Mouse (Mus musculus) CD8-positive naive resting alpha-beta T cell, adult 2 months (primary cell): ENCODE results near the gene Slc22a18.

ENCODE experiments used
- DNase-seq, 2 experiments: peaks; one replicate each; pipeline ENCODE4 v3.0.0; 2022; ENCODE audit warnings: low read depth in 2 of 2, low spot score in 2 of 2

Gene Slc22a18

DNA sequence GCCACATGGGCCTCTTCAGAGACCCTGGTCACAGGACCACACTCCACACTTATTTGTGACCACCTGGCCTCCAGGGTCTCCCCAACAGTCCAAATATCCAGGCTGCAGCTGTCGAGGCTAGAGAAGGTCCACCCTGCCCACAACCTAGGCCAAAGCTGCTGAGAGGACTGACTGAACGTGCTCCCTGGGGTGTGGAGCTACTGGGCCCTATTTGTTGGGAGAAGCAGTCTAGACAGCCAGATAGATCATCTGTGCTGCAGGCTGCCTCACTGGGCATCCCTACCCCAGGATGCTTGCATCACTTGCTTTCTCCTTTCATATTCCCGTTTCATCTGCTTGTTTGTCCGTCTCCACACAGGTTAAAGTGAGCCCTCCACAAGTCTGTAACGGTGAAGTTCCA lies 11.0 kb upstream of the Slc22a18 start:
- no peak for DNase-seq

DNA sequence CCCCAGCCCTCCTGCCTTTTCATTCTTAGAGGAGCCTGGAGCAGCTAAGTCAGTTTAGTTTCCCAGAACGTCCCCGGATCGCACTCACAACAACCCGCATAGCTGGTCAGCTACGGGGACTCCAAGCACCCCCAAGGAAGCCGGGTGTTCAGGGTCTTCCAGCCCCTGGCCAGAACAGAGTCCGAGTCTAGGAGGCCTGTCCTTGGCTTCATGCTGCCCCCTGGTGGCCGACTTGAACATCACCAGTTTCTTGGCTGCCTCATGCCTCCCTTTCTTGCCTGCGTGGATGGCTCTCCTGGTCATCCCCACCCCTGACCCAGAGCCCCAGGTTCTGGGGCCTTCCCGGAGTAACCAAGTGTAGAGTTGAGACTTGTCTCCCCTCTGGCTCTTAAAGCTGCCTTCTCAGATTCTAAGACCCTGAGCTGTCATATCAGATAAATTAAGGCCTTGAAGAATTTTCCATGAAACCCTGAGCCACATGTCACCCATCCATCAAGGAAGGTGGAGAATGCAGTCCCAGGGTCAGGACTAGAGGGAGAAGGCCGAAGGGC lies 9.6 kb upstream of the Slc22a18 start:
- peak; percentile 46 to 59 for DNase-seq

DNA sequence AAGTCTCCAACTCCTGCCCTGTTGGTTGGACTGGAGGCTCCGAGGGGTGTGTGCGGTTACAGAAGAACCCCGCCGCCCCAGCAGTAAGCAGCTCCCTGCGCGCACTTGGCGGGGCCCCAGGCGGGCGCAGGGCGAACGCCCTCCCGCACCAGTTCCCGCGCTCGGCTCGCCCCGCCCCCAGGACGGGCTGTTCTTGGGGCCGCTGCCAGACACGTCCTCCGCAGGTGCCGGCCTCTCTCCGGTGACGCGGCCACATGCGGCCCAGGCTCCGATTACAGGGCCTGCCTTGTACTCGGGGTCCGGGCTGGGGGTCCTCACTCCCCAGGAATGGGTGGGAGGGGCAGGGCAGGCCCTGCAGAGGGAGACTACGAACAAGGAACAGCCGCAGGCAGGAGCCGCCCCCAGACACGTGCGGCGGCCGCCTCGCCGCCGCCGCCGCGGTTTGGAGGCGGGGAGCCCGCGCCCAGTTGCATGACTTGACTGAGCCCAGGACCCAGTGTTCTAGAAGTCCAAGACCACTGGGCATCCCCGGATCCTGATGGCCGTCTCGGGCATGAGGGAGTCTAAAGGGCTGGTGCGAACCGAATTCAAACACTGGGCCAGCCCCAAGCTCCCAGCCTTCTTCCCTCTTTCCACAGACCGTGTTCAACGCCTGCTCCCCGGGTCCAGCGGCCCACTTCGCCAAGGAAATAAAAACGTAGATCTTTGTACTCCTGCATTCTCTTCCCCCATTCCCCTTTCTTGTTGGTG lies 8.6 kb upstream of the Slc22a18 start:
- peak in 1 of 2 experiments; percentile 20 for DNase-seq

DNA sequence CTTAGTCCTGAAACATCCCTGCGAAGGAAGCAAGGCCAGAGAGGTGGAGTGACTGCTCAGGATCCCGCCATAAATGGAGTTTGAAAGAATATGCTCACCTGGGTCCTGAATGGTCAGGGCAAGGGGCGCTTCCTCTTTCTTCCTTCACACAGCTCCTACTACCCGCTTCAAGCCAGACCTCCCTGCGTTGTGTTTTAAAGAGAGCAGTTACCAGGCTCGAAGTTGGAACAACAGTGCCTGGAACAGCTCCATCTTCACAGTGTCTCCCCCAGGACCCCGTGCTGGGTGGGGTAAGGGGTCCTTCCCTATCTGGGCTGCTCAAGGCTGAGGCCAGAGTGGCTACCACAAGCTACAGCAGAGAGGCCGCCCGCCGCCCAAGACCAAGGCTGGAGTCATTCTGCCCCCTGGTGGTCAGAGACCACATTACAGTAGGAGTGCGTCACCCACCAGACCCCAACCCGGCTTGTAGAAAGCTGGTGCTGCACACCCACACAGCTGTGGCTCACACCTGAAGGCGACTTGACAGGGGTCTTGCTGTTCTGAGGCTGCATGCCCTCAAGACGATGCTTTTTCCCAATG lies 7.3 kb upstream of the Slc22a18 start:
- DNase-seq = peak; percentile 66 to 72

DNA sequence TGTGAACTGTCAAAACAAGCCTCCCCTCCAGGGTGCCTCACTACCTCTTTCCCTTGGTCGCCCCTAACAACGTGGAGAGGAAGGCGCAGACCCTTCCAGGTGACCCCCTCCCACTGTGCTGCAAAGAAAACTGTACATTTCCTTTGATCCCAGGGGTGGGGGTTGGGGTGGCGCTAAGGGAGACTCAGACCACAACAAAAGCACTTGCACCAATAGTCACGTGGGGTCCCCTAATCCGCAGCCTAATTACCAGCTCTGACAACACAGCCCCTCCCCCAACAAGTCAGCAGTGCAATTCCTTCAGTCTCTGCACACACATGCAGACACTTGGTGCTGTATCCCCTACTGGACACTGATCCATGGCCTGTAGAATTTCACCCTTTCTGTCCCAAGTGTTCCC lies 5.8 kb upstream of the Slc22a18 start:
- DNase-seq = no peak

DNA sequence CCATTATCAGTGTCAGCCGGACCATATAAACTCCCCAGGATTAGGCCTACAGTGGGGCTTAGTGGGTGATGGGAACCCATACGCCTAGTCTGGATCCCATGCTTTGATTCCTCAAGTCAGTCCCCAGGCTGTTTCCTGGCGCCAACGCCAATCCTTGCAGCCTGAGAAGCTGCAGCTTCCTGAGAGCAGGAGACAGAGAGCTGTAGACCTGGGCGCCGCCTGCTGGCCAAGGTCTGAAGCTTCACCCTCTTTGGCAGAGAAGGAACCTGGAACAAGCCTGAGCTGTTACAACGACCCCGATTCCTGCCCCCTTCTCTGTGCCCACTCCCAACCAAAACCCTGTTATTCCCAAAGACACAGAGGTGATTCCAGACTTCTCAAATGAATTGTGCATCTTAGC lies 3.6 kb upstream of the Slc22a18 start:
- peak; percentile 31 to 43 for DNase-seq

DNA sequence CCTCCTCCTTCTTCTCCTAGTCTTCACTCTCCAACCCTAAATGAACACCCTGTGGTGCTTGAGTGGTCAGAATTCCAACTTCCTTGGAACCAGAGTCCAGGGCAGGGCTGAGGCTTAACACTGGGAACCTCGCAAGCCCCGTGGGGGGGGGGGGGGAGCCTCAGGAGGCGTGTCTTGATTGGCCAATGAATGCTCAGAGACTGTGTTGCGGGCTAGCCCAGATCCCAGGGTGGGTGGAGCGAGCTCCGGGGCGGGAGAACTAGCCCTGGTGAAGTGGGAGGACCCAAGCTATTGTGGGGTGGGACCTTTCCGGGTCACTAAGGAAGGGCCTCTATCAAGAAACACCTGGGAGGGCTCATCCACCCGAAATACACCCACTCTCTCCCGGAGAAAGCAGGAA lies 1.3 kb downstream of the Slc22a18 start:
- DNase-seq = no peak

DNA sequence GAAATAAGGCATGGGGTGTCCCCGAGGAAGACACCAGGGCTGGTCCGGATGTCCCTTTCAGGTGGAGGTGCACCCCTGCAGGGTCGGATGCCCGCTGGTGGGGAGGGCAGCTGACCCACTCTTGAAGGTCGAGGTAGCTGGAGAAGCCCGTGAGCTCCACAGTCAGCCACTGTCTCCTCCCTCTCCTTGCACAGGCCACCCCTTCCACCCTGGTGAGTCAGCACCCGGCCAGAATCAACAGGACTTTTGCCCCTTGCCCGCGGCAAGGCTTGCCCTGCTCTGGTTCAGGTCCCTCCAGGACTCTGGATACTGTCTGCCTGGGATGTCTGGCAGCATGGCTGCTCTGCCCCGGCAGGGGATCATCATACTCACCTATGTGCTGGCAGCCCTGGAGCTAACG lies 2.3 kb downstream of the Slc22a18 start:
- no peak for DNase-seq

DNA sequence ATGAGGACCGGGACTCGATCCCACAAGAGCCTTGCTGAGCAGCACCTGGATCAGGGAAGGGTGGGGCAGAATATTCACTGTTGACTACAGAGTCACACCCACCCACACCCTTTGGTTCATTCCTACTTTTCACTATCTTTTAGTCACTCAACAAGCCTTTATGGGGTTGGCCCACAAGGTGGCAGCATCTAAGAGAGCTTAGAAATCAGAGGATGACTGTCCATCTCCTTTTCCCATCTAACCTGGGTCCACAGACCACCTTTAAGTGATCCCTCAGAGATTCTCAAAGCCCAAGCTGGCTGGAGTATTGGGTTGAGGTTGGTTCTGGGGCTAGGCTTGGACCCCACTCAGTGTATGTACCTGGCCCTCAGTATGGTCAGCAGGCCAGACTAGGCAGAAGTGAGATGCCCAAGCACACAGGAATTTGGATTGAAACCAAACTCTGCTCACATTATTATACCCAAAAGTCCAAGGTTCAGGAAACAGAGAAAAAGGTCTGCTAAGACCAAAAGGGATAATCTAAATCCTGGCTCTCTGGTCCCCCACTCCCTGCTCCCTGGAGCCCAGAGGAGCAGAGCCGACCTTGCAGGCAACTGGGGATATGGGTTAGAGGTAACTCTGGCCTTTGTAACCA lies 3.3 kb downstream of the Slc22a18 start:
- no peak for DNase-seq

DNA sequence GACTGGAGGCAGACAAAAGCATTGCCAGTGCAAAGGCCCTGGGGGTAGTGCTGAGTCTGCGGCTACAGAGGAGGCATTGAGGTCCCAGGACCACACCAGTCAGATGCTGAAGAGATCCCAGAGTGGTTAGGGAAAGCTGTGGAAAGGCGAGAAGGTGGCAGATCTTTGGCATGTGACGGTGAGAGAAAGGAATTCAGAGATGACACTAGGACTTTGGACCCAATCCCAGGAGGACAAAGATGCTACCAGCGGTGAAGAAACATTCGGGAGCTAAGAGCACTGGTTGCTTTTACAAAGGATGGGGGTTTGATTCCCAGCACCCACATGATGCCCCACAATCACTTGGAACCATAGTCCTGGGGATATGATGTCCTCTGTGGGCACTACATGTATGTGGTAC lies 4.3 kb downstream of the Slc22a18 start:
- no peak for DNase-seq

DNA sequence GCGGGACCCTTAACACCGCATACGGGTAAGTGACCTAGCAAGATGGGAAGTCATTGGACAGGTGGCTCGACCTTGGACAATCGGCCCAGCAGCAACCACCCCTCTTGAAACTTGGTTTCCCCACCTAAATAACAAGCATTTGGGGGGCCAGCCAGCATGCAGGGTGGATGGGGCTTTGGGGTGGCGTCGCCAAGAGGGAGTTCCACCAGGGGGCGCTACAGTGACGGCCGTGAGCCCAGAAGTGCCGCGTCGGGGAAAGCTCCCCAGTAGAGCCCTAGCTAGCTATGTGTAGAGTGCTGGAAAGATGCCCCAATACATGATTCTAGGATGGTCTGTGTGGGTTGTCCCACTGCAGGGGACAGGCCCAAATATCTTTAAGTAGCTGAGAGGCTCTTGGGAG lies 7.0 kb downstream of the Slc22a18 start:
- DNase-seq = peak; percentile 36 to 51

DNA sequence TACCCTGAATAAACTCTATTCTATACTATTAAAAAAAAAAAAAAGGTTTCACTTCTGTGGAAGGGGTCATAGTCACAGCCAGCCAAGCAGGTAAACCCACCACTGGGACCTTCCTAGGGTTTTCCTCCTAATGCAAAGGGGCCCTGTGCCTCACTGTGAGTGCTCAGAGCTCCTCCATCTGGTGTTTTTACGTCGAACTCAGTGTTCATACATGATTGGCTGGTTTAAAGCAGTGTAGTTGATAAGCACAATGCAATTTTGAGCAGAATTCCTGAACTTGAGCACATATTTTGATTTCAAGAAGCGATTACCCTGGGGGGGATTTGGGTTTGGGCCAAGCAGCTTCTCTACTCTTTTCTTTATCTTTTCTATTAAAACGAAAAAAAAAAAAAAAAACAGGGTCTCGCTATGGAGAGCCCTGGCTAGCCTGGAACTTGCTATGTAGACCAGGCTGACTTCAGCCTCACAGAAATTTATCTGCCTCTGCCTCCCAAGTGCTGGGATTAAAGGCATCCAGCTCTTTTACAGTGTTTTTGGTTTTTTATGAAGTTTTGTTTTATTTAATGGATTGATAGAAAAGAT lies 8.4 kb downstream of the Slc22a18 start:
- DNase-seq = no peak

DNA sequence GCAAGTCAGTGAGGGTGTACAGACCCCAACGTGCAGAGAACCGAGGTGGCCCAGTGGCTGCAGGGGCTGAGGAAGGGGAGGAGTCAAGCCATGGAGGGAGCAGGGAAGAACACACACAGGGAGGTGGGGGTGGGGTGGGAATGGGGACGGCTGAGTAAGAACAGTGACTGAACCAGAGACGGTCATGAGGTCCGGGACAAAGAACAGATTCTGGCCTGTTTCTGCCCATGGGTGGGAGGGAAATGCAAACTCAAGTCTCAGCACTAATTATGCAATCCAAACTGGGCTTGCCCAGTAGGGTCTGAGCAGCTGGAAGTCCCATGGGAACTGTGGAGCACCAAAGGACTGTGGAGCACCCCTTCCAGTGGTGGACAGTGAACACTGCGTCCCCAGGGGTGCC lies 9.0 kb downstream of the Slc22a18 start:
- no peak for DNase-seq

DNA sequence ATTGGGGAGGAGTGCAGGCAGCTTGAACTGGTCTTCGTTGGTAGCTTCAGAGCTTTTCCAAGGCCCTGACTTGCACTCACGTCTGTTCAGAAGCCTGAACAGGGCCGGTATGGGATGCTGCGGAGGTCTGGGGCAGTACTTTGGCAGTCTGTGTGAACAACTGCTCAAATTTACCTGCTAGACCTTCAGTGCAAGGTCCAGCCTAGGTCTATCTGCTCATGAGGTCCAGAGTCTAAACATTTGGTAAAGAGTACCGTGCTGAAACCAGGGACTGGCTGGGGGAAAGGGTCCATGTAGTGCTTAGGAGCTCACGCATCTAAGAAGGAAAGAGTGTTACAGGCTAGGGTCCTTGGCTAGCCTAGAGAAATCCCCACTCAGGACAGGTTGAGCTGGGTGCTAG lies 16.2 kb downstream of the Slc22a18 start:
- DNase-seq = no peak

DNA sequence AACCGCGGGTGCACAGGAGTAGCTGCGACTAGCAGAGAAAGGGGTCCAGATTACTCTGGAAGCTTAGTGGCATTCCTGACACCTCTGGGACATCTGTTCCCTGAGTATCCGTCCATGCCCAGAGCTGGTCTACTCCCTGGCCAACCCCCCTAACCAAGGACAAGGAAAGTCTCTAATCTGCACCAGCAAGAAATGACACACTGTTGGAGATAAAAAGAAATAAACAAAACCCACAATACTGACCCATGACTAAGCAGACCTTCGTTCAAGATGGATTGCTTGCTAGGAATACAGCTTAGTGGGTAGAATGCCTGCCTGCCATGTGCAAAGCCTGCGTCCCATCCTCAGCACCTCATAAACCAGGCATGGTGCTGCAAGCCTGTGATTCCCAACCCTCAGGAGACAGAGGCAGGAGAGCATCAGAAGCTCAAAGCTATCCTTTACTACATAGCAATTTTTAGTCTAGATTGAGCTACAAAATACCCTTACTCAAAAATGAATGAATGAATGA lies 20.1 kb downstream of the Slc22a18 start:
- no peak for DNase-seq

DNA sequence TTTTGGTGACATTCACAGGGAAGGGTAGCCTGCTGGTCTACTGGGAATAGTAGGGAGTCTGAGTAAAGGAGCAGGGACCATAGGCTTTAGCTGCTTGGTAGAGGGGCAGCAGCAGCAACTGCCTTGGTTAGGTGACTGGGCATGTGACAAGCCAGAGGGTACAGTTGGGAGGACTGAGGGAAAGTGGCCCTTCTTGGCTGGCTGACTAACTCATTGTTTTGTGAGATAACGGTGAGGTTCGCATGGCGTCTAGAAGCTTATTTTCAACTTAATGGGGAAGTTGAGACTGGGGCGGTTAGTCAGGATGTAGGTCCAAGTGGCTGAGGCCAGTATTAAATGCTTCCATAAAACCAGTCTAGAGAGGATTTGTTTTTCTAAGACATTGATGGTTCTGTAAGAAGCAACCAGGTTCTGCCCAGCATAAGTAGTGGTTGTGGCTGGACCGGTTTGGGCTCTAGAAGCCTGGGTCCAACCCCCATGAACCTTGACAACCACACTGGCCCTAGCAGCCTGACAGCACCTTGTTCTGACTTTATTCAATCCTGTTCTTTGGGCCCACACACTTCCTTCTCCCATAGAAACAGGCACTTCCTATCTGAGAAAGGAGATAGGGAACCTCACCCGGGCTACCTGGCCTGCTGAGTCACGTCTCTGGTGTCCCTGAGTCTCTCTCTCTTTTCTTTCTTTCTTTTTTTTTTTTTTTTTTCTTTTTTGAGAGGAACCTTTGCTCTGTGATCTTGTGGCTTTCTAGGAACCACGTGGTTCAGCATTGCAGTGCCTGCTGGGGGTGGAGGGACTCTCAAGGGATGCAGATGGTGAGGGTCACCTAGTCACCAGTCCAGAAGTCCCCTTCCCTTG lies 21.8 kb downstream of the Slc22a18 start:
- DNase-seq = no peak

DNA sequence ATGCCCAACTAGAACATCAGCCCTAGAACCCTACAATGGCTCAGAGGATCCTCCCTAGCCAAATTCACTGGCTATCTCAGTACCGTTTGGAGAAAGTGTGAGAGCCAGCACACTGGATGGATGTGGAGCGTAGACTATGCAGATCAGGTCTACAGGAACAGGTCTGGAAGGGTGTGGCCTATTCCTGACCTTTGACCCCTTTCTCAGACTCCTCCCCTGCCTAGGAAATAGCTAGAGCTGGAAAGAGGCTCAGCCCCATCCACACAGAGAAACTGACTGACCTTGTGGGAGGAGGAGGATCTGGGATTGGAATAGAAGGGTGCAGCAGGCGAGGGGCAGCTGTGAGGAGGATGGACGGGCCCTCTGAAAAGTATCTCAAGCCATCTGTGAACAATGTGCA lies 25.0 kb downstream of the Slc22a18 start:
- no peak for DNase-seq

DNA sequence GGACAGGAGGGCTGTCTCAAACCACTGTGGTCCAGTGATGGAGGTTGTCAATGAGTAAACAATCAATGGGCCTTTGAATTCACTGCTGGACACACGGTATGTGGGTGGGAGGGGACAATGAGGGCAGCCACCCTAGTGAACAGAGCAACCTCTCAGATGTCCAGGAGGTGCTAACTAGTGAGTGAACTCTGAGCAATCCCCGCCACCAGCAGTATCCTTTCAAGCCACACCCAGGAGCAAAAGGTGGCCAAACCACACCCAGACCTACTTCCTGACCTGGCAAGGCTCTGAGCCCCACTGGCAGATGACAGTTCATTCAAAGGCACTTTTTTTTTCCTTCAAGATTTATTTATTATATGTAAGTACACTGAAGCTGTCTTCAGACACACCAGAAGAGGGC lies 27.4 kb downstream of the Slc22a18 start:
- no peak for DNase-seq

DNA sequence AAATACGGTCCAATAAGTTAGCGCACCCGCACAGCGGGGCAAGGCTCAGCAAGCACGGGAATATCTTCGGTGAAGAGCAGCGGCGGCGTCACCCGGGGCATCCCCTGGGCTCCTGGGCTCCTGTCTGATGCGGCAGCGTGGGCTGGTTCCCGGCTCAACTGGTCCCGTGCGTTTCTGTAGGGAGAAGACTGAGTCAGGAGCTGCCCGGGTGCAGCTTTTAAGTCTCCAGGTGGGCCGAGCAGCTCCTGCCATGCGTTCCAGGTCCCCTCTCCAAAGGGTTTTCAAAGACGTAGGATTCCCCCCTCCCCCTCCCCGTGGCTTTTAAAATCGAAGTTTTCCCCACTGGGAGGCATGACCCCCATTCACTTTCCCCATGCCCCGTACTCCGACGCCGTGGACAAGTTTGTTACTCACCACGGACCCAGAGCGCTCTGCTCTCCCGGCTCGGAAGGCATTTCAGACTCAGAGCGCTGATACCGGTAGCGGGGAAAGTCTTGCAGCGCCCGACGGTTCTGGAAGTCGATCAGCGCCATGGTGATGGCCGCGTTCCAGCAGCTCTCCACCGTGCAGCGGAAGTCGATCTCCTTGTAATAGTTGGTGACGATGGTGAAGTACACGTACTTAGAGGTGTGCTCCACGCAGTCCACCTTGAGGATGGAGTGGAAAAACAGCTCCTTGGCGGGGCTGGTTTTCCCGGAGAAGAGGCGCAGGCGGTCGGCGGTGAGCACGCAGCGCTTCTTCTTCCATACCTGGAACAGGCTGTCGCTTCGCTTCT lies 28.3 kb downstream of the Slc22a18 start:
- DNase-seq = peak in 1 of 2 experiments; percentile 20
